Mouse (Mus musculus) ES-E14 (cell line): ENCODE measurements around the gene Gipc3. TPM values are rescaled to one million over a fixed set of nuclear protein-coding genes. Genes with fewer than 3 reads are reported as not detected.

ENCODE experiments used
- DNase-seq: peaks from one replicate; pipeline ENCODE4 v3.0.0-alpha.2; 2013; ENCODE audit warnings: low read depth, low spot score
- H3K27ac ChIP-seq: 2 replicates; pipeline ENCODE4 v1.5.1; 2012; ENCODE audit warnings: low read depth, mild to moderate bottlenecking, low read length, moderate library complexity, mixed read lengths; ENCODE audit not compliant: poor library complexity, insufficient read depth, severe bottlenecking
- H3K36me3 ChIP-seq: 2 replicates; pipeline ENCODE4 v1.6.1; 2012; ENCODE audit warnings: mild to moderate bottlenecking, low read length, moderate library complexity, mixed read lengths; ENCODE audit not compliant: control insufficient read depth, poor library complexity, insufficient read depth, severe bottlenecking
- H3K4me1 ChIP-seq, 2 experiments: fragments of 150-350 bp in 1 of 2; sonication (generic) in 1 of 2; 2 replicates each; pipeline ENCODE4 v1.6.1; 2012; ENCODE audit warnings: low read length in 2 of 2, mild to moderate bottlenecking in 1 of 2, mixed read lengths in 1 of 2; ENCODE audit not compliant: control insufficient read depth in 2 of 2, insufficient read depth in 2 of 2, poor library complexity in 1 of 2
- H3K4me3 ChIP-seq, 2 experiments: fragments of 150-350 bp in 1 of 2; sonication (generic) in 1 of 2; 2 replicates each; pipeline ENCODE4 v1.5.1; 2012; ENCODE audit warnings: low read length in 2 of 2, low read depth in 1 of 2, mild to moderate bottlenecking in 1 of 2, mixed read lengths in 1 of 2; ENCODE audit not compliant: insufficient read depth in 1 of 2, poor library complexity in 1 of 2, severe bottlenecking in 1 of 2
- H3K9ac ChIP-seq: 2 replicates; pipeline ENCODE4 v1.6.1; 2012; ENCODE audit warnings: low read depth, mild to moderate bottlenecking, low read length, mixed read lengths; ENCODE audit not compliant: poor library complexity, insufficient read depth, severe bottlenecking
- H3K9me3 ChIP-seq: fragments of 150-350 bp; sonication (generic); 2 replicates; pipeline ENCODE4 v1.6.1; 2012; ENCODE audit warnings: low read depth, mild to moderate bottlenecking, low read length; ENCODE audit not compliant: control insufficient read depth, insufficient read depth
- CHD2 ChIP-seq: IDR thresholded peaks from 2 replicates; pipeline ENCODE4 v1.6.1; 2014; ENCODE audit warnings: mild to moderate bottlenecking, low read depth, low read length, inconsistent platforms
- HCFC1 ChIP-seq: IDR thresholded peaks from 2 replicates; pipeline ENCODE4 v1.6.1; 2012; ENCODE audit warnings: low read length, inconsistent platforms, borderline replicate concordance; ENCODE audit not compliant: insufficient read depth
- MAFK ChIP-seq: IDR thresholded peaks from 2 replicates; pipeline ENCODE4 v1.6.1; 2014; ENCODE audit warnings: mild to moderate bottlenecking, low read depth, low read length, inconsistent platforms; ENCODE audit not compliant: insufficient read depth
- ZC3H11A ChIP-seq: IDR thresholded peaks from 2 replicates; pipeline ENCODE4 v1.6.1; 2012; ENCODE audit warnings: low read depth, mild to moderate bottlenecking, inconsistent platforms, low read length, borderline replicate concordance
- ZNF384 ChIP-seq: IDR thresholded peaks from 2 replicates; pipeline ENCODE4 v1.6.1; 2012; ENCODE audit warnings: low read depth, low read length, inconsistent platforms
- in situ Hi-C, 2 experiments: fragments of 600-800 bp; cut with MboI; formaldehyde crosslinking; loops; one replicate each; pipeline ENCODE4 v1.15.1; 2025; ENCODE audit warnings: low sequenced_read_pairs in 2 of 2, inconsistent platforms in 1 of 2; ENCODE audit not compliant: unreplicated experiment in 2 of 2
- total RNA-seq: library from RNA; depleted of rRNA; stranded (reverse); fragments of 300-350 nt; gene quantifications from 2 replicates; pipeline ENCODE4 v1.2.3, GENCODE M21; 2012

Gipc3 gene
- total RNA-seq, 1 experiment, result 0.09 TPM

GRCm38 (mm10) chr10:81328386-81328785, 14.7 kb downstream of the Gipc3 start, which contains the start of gene Tbxa2r:
Gene Tbxa2r (plus strand): TSS chr10:81328731.
- no peak within 1 kb of the TSS for H3K9ac ChIP-seq
- DNase-seq, result no peak
- no peak within 1 kb of the TSS for H3K27ac ChIP-seq
- no peaks in the 10 kb centered on the region for H3K9me3 ChIP-seq
- in situ Hi-C loops, result no loop called here
- peaks cover 5 to 27% of the 10 kb centered on the region in 2 experiments; a peak in 3 of 4 replicates for H3K4me1 ChIP-seq
- peaks cover 39% of the 10 kb centered on the region for H3K36me3 ChIP-seq
- no peak within 1 kb of the TSS for H3K4me3 ChIP-seq
- TF ChIP-seq HCFC1 (no peak), CHD2 (no peak), MAFK (no peak), ZC3H11A (no peak), ZNF384 (no peak)

GRCm38 (mm10) chr10:81327959-81328358, 15.1 kb downstream of the Gipc3 start:
- peaks cover 44% of the 10 kb centered on the region for H3K36me3 ChIP-seq
- DNase-seq, result no peak
- no peak overlapping the region for H3K4me3 ChIP-seq
- H3K27ac ChIP-seq, result no peak overlapping the region
- H3K9ac ChIP-seq, result no peak overlapping the region
- H3K4me1 ChIP-seq, result peaks cover 5 to 27% of the 10 kb centered on the region in 2 experiments; a peak in 3 of 4 replicates
- H3K9me3 ChIP-seq, result no peaks in the 10 kb centered on the region
- in situ Hi-C loops, result no loop called here
- TF ChIP-seq MAFK, result no peak
- no peak for TF ChIP-seq ZNF384
- TF ChIP-seq HCFC1, result no peak
- no peak for TF ChIP-seq CHD2
- TF ChIP-seq ZC3H11A, result no peak

GRCm38 (mm10) chr10:81326858-81327257, 16.2 kb downstream of the Gipc3 start:
- H3K27ac ChIP-seq, result no peak overlapping the region
- peaks cover 5 to 27% of the 10 kb centered on the region in 2 experiments; a peak in 3 of 4 replicates for H3K4me1 ChIP-seq
- TF ChIP-seq HCFC1 (no peak), ZNF384 (no peak), MAFK (no peak), CHD2 (no peak), ZC3H11A (no peak)
- no peak overlapping the region for H3K9ac ChIP-seq
- H3K9me3 ChIP-seq, result no peaks in the 10 kb centered on the region
- H3K4me3 ChIP-seq, result no peak overlapping the region
- no peak for DNase-seq
- in situ Hi-C loops, result no loop called here
- peaks cover 51% of the 10 kb centered on the region for H3K36me3 ChIP-seq

DNA sequence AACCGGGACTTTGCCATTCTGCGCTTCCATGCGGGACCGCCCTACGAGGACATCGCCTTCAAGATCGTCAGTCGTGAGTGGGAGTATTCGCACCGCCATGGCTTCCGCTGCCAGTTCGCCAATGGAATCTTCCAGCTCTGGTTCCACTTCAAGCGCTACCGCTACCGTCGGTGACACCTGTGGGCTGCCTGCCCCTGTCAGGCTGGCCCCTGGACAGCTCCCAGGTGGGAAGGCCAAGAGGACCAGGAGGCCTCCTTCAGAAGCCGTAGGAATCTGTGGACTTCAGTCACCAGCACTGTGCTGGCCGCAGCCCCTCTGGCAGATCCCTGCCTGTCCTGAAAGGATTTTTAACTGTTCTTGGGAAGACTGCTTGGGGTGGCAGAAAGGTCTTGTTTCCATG, 17.3 kb downstream of the Gipc3 start:
- peaks cover 51% of the 10 kb centered on the region for H3K36me3 ChIP-seq
- H3K9me3 ChIP-seq, result no peaks in the 10 kb centered on the region
- H3K4me3 ChIP-seq, result no peak overlapping the region; a peak in 1 of 4 replicates
- no peak overlapping the region for H3K27ac ChIP-seq
- in situ Hi-C loops, result no loop called here
- no peak for DNase-seq
- no peak for TF ChIP-seq ZNF384
- TF ChIP-seq ZC3H11A, result no peak
- TF ChIP-seq CHD2, result no peak
- TF ChIP-seq MAFK, result no peak
- TF ChIP-seq HCFC1, result no peak
- H3K9ac ChIP-seq, result no peak overlapping the region
- peaks cover 5 to 25% of the 10 kb centered on the region in 2 experiments; a peak in 3 of 4 replicates for H3K4me1 ChIP-seq
